Mouse (Mus musculus) intestine, embryonic 14.5 days (tissue): ENCODE data around the gene Olfr316. TPM values are rescaled to one million over a fixed set of nuclear protein-coding genes. Genes with fewer than 3 reads are reported as not detected.
A peak's percentile ranks its signal among the peaks of the same experiment; 100 is the strongest.

Experiments
- ATAC-seq: fragments of 200-750 bp; cut with Nextera tagmentation; replicated peaks from 2 replicates; pipeline ENCODE4 v1.8.0; 2017; ENCODE audit warnings: low read depth, moderate number of reproducible peaks, moderate TSS enrichment, moderate library complexity; ENCODE audit not compliant: low FRiP score, low TSS enrichment
- DNase-seq: peaks from one replicate; pipeline ENCODE4 v3.0.0-alpha.2; 2018; ENCODE audit warnings: low spot score
- H3K27ac ChIP-seq: fragments of 300-500 bp; sonication (generic); 2 replicates; pipeline ENCODE4 v1.5.1; 2014; ENCODE audit warnings: low read depth, mild to moderate bottlenecking, control low read depth
- H3K27me3 ChIP-seq: fragments of 300-500 bp; sonication (generic); replicated peaks from 2 replicates; pipeline ENCODE4 v1.6.1; 2014; ENCODE audit warnings: low read length, control low read depth; ENCODE audit not compliant: control insufficient read depth, insufficient read depth
- H3K36me3 ChIP-seq: fragments of 300-500 bp; sonication (generic); 2 replicates; pipeline ENCODE4 v1.6.1; 2014; ENCODE audit warnings: low read length, control low read depth; ENCODE audit not compliant: control insufficient read depth, insufficient read depth
- H3K4me1 ChIP-seq: fragments of 300-500 bp; sonication (generic); replicated peaks from 2 replicates; pipeline ENCODE4 v1.6.1; 2014; ENCODE audit warnings: low read length, control low read depth, mixed read lengths; ENCODE audit not compliant: control insufficient read depth, insufficient read depth
- H3K4me2 ChIP-seq: fragments of 300-500 bp; sonication (generic); 2 replicates; pipeline ENCODE4 v1.6.1; 2014; ENCODE audit warnings: low read length
- H3K4me3 ChIP-seq: fragments of 300-500 bp; sonication (generic); 2 replicates; pipeline ENCODE4 v1.5.1; 2014; ENCODE audit warnings: low read depth, low read length, control low read depth, mixed read lengths
- H3K9ac ChIP-seq: fragments of 300-500 bp; sonication (generic); 2 replicates; pipeline ENCODE4 v1.6.1; 2014; ENCODE audit warnings: mild to moderate bottlenecking, low read length
- H3K9me3 ChIP-seq: fragments of 300-500 bp; sonication (generic); 2 replicates; pipeline ENCODE4 v1.6.1; 2016; ENCODE audit warnings: low read length, control low read depth; ENCODE audit not compliant: control insufficient read depth
- WGBS: fragments of 180-500 bp; shearing (Covaris S2); extraction: QIAGEN DNeasy Blood & Tissue Kit; methylation state at CpG from one replicate; pipeline ENCODE4 v1.1.7; 2014; 5-methylcytosine and 5-hydroxymethylcytosine counted together
- polyA plus RNA-seq: library from polyadenylated mRNA; unstranded; fragments of >200 nt; fragmentation: Nextera tagmentation; extraction: Ambion mirVana; gene quantifications from 2 replicates; pipeline ENCODE4 v1.2.1, GENCODE M21; 2014

Gene Olfr316
- polyA plus RNA-seq, 1 experiment from 2014 or later = not detected

GRCm38 (mm10) chr11:58772888-58773287, 20.4 kb downstream of the Olfr316 start, which contains the start of gene Olfr315:
Olfr315 (plus strand) TSS chr11:58773188.
- Histone ChIP-seq H3K9ac (no peak within 1 kb of the TSS), H3K4me2 (no peak within 1 kb of the TSS), H3K27me3 (no peaks in the 10 kb centered on the region), H3K27ac (no peak within 1 kb of the TSS), H3K4me3 (no peak within 1 kb of the TSS), H3K36me3 (no peaks in the 10 kb centered on the region), H3K4me1 (no peaks in the 10 kb centered on the region), H3K9me3 (no peaks in the 10 kb centered on the region)
- ATAC-seq = no peak
- no peak for DNase-seq

- H3K4me2 ChIP-seq = no peak within 1 kb of the TSS
- H3K4me3 ChIP-seq = no peak within 1 kb of the TSS
- DNase-seq (peak; percentile 13), ATAC-seq (no peak)
- no peaks in the 10 kb centered on the region for H3K36me3 ChIP-seq
- no peaks in the 10 kb centered on the region for H3K9me3 ChIP-seq
- H3K27ac ChIP-seq = no peak within 1 kb of the TSS
- H3K4me1 ChIP-seq = no peaks in the 10 kb centered on the region
- WGBS = 70% methylated on average over 6 of the region's 6 CpGs
- no peak within 1 kb of the TSS for H3K9ac ChIP-seq
- H3K27me3 ChIP-seq = no peaks in the 10 kb centered on the region
Measured at GRCm38 (mm10) chr11:58782480-58783089, 30.1 kb downstream of the Olfr316 start, which contains the start of gene Olfr314. Olfr314 (plus strand) TSS chr11:58782952.

GRCm38 (mm10) chr11:58784182-58784581, 31.6 kb downstream of the Olfr316 start:
- Histone ChIP-seq H3K9ac (no peak overlapping the region), H3K27ac (no peak overlapping the region), H3K4me1 (no peaks in the 10 kb centered on the region), H3K36me3 (no peaks in the 10 kb centered on the region), H3K4me3 (no peak overlapping the region), H3K27me3 (no peaks in the 10 kb centered on the region), H3K9me3 (no peaks in the 10 kb centered on the region), H3K4me2 (no peak overlapping the region)
- WGBS = 82% methylated on average over 2 of the region's 2 CpGs
- ATAC-seq (no peak), DNase-seq (peak; percentile 16)

GRCm38 (mm10) chr11:58787651-58788050, 35.1 kb downstream of the Olfr316 start:
- Histone ChIP-seq H3K27ac (no peak overlapping the region), H3K4me3 (no peak overlapping the region), H3K4me1 (no peaks in the 10 kb centered on the region), H3K27me3 (no peaks in the 10 kb centered on the region), H3K9ac (no peak overlapping the region), H3K36me3 (no peaks in the 10 kb centered on the region), H3K9me3 (no peaks in the 10 kb centered on the region), H3K4me2 (no peak overlapping the region)
- ATAC-seq (no peak), DNase-seq (peak; percentile 21)
- WGBS = 90% methylated on average over 10 of the region's 10 CpGs

- H3K9me3 ChIP-seq = no peaks in the 10 kb centered on the region
- ATAC-seq = no peak
- no peaks in the 10 kb centered on the region for H3K36me3 ChIP-seq
- H3K4me1 ChIP-seq = no peaks in the 10 kb centered on the region
- H3K9ac ChIP-seq = no peak overlapping the region
- H3K4me3 ChIP-seq = no peak overlapping the region
- DNase-seq = peak; percentile 21
- H3K27ac ChIP-seq = no peak overlapping the region
- 82% methylated on average over 8 of the region's 8 CpGs for WGBS
- H3K4me2 ChIP-seq = no peak overlapping the region
- H3K27me3 ChIP-seq = no peaks in the 10 kb centered on the region
Measured at GRCm38 (mm10) chr11:58788346-58788745, 35.8 kb downstream of the Olfr316 start.

- Histone ChIP-seq H3K27ac (no peak overlapping the region), H3K9ac (no peak overlapping the region), H3K27me3 (no peaks in the 10 kb centered on the region), H3K36me3 (no peaks in the 10 kb centered on the region), H3K4me3 (no peak overlapping the region), H3K4me2 (no peak overlapping the region), H3K4me1 (no peaks in the 10 kb centered on the region), H3K9me3 (no peaks in the 10 kb centered on the region)
- ATAC-seq (no peak), DNase-seq (no peak)
- 30% methylated on average over 3 of the region's 3 CpGs for WGBS
Measured at GRCm38 (mm10) chr11:58789532-58789931, 37.0 kb downstream of the Olfr316 start.

GRCm38 (mm10) chr11:58790053-58790452, 37.5 kb downstream of the Olfr316 start:
- 50% methylated on average over 2 of the region's 2 CpGs for WGBS
- no peak for ATAC-seq

GRCm38 (mm10) chr11:58790646-58791045, 38.1 kb downstream of the Olfr316 start:
- H3K4me1 ChIP-seq = no peaks in the 10 kb centered on the region
- DNase-seq = peak; percentile 43
- no peak for ATAC-seq
- H3K27ac ChIP-seq = no peak overlapping the region
- H3K9me3 ChIP-seq = no peaks in the 10 kb centered on the region
- H3K27me3 ChIP-seq = no peaks in the 10 kb centered on the region
- H3K9ac ChIP-seq = no peak overlapping the region
- no peak overlapping the region for H3K4me2 ChIP-seq
- H3K36me3 ChIP-seq = no peaks in the 10 kb centered on the region
- 72% methylated on average over 6 of the region's 6 CpGs for WGBS
- H3K4me3 ChIP-seq = no peak overlapping the region

More at GRCm38 (mm10) chr11:58790053-58790452, 37.5 kb downstream of the Olfr316 start:
- H3K9me3 ChIP-seq = no peaks in the 10 kb centered on the region
- H3K4me2 ChIP-seq = no peak overlapping the region
- no peak overlapping the region for H3K27ac ChIP-seq
- H3K9ac ChIP-seq = no peak overlapping the region
- DNase-seq = peak; percentile 20
- no peak overlapping the region for H3K4me3 ChIP-seq
- H3K4me1 ChIP-seq = no peaks in the 10 kb centered on the region
- no peaks in the 10 kb centered on the region for H3K36me3 ChIP-seq
- H3K27me3 ChIP-seq = no peaks in the 10 kb centered on the region

GRCm38 (mm10) chr11:58795856-58796255, 43.3 kb downstream of the Olfr316 start:
- H3K9me3 ChIP-seq = no peaks in the 10 kb centered on the region
- no peak overlapping the region for H3K27ac ChIP-seq
- H3K9ac ChIP-seq = no peak overlapping the region
- ATAC-seq (no peak), DNase-seq (no peak)
- no peaks in the 10 kb centered on the region for H3K4me1 ChIP-seq
- 84% methylated on average over 2 of the region's 2 CpGs for WGBS
- no peak overlapping the region for H3K4me2 ChIP-seq
- no peaks in the 10 kb centered on the region for H3K27me3 ChIP-seq
- no peaks in the 10 kb centered on the region for H3K36me3 ChIP-seq
- no peak overlapping the region for H3K4me3 ChIP-seq
